Comparison of ENCODE assay signal across 7 mouse cellular contexts in genomic region chrX:71365011-71365410, GRCm38 (mm10). TPM values are rescaled to one million over a fixed set of nuclear protein-coding genes. Genes with fewer than 3 reads are reported as not detected.
DNase-seq lines count a peak whose midpoint lies in the region; ATAC-seq and TF ChIP-seq lines count a peak whose summit lies in the region.

No protein-coding gene starts in this region.

- no peaks in the 10 kb centered on the region for H3K27me3 ChIP-seq in E14TG2a.4 (ENCODE audit: insufficient read depth, low read length)
- H3K27me3 ChIP-seq in embryonic facial prominence, embryonic 12.5 days: no peaks in the 10 kb centered on the region
- H3K27me3 ChIP-seq in heart, embryonic 15.5 days: no peaks in the 10 kb centered on the region

- peak overlapping the region; percentile 64 for H3K4me2 ChIP-seq in embryonic facial prominence, embryonic 12.5 days (replicated peaks)
- peak overlapping the region; percentile 62 for H3K4me2 ChIP-seq in heart, embryonic 15.5 days

- no peaks in the 10 kb centered on the region for H3K4me1 ChIP-seq in E14TG2a.4 (replicated peaks; ENCODE audit: low read depth, low read length)
- no peaks in the 10 kb centered on the region for H3K4me1 ChIP-seq in embryonic facial prominence, embryonic 12.5 days
- H3K4me1 ChIP-seq in heart, embryonic 15.5 days (replicated peaks): no peaks in the 10 kb centered on the region

- TF ChIP-seq CTCF in E14TG2a.4 (conservative IDR thresholded peaks at IDR 0.05; ENCODE audit: low read length): no peak

- peak; percentile 31 for DNase-seq in ZHBTc4 (ENCODE audit: low read depth, low spot score)
- DNase-seq in kidney, postnatal 4 days: peak; percentile 40 to 63
- DNase-seq in lung, postnatal 14 days: peak; percentile 12
- DNase-seq in right cerebral cortex, postnatal 4 days: peak; percentile 25

- ATAC-seq in embryonic facial prominence, embryonic 12.5 days (ENCODE audit: insufficient number of reproducible peaks, insufficient read depth, low FRiP score, low TSS enrichment): peak; percentile 72; the same call in 1 of the 2 replicates
- ATAC-seq in heart, embryonic 15.5 days (replicated peaks; ENCODE audit: insufficient number of reproducible peaks, insufficient read depth, low FRiP score, low read depth): peak; percentile 75

- peak overlapping the region; percentile 80 for H3K4me3 ChIP-seq in E14TG2a.4 (replicated peaks; ENCODE audit: low read length)
- peak overlapping the region; percentile 56 for H3K4me3 ChIP-seq in embryonic facial prominence, embryonic 12.5 days
- H3K4me3 ChIP-seq in heart, embryonic 15.5 days: peak overlapping the region; percentile 72

- 8% methylated on average over 15 of the region's 20 CpGs for WGBS in embryonic facial prominence, embryonic 12.5 days
- WGBS in heart, embryonic 15.5 days: 15% methylated on average over 19 of the region's 20 CpGs

- H3K9me3 ChIP-seq in E14TG2a.4 (ENCODE audit: low read length): no peaks in the 10 kb centered on the region
- no peaks in the 10 kb centered on the region for H3K9me3 ChIP-seq in embryonic facial prominence, embryonic 12.5 days
- no peaks in the 10 kb centered on the region for H3K9me3 ChIP-seq in heart, embryonic 15.5 days (replicated peaks)

- no peaks in the 10 kb centered on the region for H3K36me3 ChIP-seq in E14TG2a.4 (ENCODE audit: insufficient read depth, low read length)
- no peaks in the 10 kb centered on the region for H3K36me3 ChIP-seq in embryonic facial prominence, embryonic 12.5 days
- no peaks in the 10 kb centered on the region for H3K36me3 ChIP-seq in heart, embryonic 15.5 days

- peak overlapping the region; percentile 56 for H3K9ac ChIP-seq in embryonic facial prominence, embryonic 12.5 days
- H3K9ac ChIP-seq in heart, embryonic 15.5 days: peak overlapping the region; percentile 75

- no peak overlapping the region for H3K27ac ChIP-seq in embryonic facial prominence, embryonic 12.5 days
- H3K27ac ChIP-seq in heart, embryonic 15.5 days: peak overlapping the region; percentile 81

RNA-seq across cellular contexts. Expression of gene Mtmr1, which starts 0.5 kb away (rescaled TPM):
- polyA plus RNA-seq in embryonic facial prominence, embryonic 12.5 days (2016; fragmentation: Nextera tagmentation; extraction: Ambion mirVana): 10.9 and 11.7 TPM in 2 replicates
- polyA plus RNA-seq in heart, embryonic 15.5 days (2015; fragmentation: Nextera tagmentation; extraction: Ambion mirVana): 10.8 and 10.9 TPM in 2 replicates
